Mouse (Mus musculus) spleen, adult 12 weeks (tissue): ENCODE data around the gene Nmrk2.
"Not testable (repeated sequence)": the region's sequence is repeated elsewhere in the genome, so short reads cannot be mapped to it uniquely, and the experiment has no call there.

Experiments
- DNase-seq: peaks from one replicate; pipeline ENCODE4 v3.0.0; 2022; ENCODE audit warnings: low spot score

Gene Nmrk2

DNA sequence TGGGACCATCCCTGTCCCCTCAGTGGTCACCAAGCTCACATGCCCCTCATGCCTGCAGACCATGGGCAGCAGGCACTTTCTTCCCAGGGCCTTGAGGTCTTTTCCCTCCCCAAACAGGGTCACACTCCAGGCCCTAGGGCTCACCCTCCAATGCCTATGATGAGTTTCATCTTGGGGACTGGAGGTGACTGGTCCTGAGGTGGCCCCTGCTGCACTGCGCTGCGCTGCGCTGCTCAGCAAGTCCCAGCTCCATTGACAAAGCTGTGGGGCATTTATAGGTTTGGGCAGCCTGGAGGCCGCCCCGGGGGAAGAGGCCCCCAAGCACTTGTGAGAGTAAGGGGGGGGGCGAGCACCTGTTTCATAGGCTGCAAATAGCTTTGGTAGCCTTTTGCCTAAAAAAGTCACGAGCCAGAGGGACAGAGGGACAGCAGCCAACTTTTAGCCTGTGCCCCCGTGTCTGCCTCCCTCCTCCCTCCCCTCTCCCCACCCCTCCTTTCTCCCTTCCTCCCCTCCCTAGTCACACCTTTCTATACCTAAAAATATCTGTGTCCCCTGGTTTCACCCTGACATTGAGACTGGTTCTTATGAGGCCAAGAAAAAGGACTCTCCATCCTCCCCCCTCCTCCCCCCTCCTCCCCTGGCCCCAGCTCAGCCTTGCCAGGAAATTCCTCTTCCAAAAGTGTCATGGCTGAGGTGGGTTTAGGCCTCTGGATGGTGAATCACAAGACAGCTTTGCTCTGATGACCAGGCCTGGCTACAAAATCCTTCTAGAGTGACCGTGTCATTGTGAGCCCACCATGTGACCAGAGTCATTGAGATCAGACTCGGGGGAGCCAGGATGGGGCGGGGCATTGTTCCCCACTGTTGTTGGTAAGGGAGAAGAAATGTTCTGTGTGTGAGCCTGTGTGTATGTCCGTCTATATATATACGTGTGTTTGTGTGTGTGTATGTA is at the start of gene Nmrk2:
Gene Nmrk2 (minus strand): TSS at position 245 of the 952 bp plus-strand sequence.
- no peak for DNase-seq

DNA sequence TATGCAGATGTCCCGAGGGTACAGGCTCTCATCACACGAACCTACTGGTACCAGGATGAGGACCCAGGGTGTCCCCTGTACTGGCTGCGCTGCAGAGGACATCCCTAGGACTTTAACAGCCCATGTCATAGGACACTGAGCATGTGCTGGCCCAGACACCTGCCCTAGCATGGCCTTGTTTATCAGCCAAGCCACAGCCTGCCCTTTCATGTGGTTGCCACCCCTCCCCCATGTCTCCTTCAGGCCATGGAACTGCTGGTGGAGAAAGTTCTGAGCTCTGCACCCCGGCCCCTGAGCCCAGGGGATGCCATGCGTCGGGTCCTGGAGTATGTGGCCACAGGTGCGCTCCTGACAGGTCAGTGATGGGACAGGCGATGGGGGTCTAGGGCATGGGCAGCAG is 47.6 kb upstream of the Nmrk2 start:
- DNase-seq: no peak

DNA sequence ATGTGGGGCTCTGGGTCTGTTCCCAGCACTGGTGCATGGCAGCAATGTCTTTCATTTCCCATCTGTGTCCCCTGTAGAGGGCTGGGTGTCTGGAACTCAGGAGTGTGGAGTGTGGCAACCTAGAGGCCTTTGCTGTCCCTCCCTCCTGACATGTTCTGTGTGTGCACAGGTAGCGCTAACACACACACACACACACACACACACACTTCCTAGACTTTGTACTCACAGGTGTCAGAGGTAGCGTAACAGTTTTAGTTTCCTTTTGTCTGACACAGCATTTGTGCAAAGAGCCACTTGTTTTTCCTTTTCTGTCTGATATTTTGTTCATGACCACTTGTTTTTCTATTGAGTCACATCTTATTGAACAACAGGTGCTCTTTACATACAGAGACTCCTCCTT is 46.0 kb upstream of the Nmrk2 start:
- DNase-seq: no peak

DNA sequence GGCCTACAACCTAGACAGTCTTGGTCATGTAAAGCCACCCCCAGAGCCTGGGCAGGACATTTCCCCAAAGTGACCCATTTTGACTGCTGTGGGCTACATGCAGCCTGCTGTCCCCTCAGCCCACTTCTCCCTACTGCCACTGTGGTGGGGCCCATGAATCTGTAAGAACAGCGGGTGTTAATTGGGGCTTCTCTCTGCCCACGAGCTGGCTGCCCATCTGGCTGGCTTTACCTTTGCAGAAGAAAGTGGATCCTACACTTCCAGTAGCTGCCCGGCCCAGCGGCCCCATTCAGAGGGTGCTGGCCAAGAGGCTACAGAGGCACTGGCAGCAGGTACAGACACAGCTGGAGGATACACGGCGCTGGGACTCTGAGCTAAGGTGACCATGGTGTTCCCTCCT is 43.3 kb upstream of the Nmrk2 start:
- no peak for DNase-seq

DNA sequence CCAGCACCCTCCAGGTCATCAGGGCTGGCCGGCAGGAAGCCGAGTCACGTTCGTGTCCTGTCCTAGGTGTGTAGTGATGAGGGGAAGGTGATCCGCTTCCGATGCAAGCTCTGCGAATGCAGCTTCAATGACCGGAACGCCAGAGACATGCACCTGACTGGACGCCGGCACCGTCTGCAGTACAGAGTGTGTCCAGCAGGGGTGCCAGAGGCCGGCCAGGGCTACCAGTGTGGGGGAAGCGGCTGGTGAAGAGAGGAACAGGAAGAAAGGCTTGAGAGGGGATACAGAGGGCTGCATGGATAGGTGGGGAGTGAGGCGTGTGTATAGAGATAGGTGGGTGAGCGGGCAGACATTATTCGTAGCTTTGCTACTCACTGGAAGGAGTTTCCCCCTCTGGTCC is 42.7 kb upstream of the Nmrk2 start:
- peak; percentile 70 for DNase-seq

DNA sequence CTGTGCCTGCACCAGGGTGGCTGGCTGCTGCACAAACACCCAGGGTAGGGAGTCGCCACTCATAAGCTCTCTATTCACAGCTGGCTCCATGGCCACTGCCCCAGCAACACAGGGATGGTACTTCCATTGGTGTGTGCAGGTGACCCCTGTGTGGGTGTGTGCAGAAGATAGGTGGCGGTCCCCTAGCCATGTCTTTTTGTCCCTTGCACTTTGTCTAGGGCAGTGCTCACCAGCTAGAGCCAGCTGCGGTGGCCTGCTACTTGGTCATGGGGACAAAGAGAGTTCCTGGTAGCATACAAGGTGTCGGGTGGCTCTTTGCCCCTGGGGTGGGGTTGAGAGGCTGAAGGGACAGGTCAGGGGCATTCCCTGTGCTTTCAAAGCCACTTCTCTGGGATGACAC is 42.3 kb upstream of the Nmrk2 start:
- no peak for DNase-seq

DNA sequence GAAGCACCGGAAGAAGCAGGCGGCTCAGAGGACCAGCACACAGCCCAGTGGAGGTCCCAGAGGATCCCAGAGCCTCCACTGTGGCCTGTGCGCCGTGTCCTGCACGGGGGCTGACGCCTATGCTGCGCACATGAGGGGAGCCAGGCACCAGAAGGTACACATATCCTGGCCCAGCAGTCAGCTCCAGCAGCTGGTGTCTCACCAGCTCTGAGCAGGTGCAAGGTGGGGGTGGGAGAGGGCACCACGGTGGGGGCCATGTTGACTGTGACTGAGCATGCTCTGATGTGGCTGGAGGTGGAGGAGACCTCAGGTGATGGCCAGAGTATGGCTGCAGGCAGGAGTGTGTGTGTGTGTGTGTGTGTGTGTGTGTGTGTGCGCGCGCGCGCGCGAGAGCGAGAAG is 40.2 kb upstream of the Nmrk2 start:
- DNase-seq: no peak

DNA sequence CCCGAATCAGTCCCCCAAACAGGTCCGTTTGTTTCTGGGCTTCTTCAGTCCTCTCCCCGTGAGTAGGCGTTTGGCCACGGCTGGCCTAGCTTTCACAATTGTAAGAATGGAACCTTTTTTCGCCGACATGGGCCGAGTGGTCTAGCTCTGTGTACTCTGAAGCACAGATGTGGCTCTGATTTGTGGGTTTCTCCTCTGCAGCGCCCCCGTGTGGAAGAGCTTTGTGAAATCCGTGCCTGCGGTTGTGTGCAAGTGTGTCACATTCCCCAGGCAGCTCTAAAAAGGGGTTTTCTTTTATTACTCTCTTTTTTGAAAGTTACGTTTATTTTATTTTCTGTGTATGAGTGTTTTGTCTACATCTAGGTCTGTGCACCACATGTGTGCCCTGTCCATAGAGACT is 39.0 kb upstream of the Nmrk2 start:
- DNase-seq: no peak

DNA sequence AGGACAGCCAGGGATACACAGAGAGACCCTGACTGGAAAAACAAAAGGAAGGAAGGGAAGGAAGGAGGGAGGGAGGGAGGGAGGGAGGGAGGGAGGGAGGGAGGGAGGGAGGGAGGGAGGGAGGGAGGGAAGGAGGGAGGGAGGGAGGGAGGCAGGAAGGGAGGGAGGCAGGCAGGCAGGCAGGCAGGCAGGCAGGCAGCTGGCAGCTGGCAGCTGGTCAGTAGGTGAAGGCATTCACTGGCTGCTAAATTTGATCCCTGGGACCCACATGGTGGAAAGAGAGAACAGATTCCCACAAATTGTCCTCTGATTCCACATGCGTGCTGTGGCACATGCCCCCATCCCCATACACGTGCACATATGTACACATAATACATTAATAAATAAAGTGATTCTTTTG is 36.8 kb upstream of the Nmrk2 start:
- no peak for DNase-seq

DNA sequence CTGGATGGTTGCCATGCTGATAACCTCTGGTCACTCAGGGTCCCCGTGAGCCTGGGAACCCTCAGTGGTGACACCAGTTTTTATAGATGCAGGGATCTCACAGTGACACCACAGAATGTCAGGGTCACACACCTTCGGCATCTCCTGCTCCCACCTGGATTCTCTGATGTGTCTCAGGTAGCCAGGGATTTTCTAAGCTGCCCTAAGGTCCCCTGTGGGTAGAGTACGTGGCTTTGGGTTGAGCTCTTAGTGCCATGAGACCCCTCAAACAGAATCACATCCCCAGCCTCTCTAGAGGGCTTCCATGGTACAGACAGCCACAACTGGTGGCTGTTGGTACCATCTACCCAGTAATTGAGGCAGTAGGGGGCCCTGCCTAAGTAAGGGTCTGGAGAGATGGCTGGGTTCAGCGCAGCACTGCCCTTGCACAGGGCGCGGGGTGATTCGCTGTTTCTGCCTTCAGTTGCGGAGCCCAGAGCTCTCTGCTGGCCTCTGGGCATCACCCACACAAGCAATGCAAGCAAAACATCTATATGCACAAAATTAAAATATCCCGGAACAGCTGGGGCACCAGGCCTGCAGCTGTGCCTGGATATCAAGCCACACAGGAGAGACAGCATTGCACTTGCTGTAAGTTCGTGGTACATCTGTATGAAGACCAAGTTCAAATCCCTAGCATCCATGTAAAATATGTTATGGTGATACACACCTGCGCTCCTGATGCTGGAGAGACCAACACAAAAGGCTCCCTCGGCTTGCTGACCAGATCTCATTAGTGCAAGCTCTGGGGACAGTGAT is 34.8 kb upstream of the Nmrk2 start:
- DNase-seq: no peak

DNA sequence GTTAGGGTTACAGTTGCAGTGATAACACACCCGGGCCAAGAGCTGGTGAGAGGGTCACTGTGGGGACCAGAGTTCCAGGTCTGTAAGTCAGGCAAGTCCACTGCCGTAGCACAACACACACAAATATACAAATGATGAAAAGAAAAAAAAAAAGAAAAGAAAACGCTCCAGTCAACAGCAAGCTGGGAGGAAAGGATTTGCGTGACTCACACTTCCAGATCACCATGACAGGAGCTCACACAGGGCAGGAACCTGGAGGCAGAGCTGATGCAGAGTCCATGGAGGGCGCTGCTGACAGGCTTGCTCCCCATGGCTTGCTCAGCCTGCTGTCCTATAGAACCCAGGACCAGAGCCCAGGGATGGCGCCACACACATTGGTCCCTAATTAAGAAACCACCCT is 32.4 kb upstream of the Nmrk2 start:
- no peak for DNase-seq

DNA sequence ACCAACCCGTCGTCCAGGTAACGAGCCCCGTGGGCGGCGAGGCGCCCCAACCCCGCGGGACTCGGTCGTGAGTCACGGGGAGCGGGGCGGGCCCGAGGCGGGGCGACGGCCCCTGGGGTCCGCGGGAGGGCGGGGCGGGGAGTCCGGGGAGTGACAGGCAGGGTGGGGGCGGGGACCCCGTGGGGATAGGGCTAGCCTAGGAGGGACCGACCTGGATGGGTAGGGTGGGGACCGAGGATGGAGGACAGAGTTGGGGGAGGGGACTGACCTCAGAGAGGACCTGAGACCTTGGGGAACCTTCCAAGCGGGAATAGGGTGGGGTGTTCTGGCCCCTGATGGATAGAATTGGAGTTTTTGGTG is 31.4 kb upstream of the Nmrk2 start:
- DNase-seq: no peak

DNA sequence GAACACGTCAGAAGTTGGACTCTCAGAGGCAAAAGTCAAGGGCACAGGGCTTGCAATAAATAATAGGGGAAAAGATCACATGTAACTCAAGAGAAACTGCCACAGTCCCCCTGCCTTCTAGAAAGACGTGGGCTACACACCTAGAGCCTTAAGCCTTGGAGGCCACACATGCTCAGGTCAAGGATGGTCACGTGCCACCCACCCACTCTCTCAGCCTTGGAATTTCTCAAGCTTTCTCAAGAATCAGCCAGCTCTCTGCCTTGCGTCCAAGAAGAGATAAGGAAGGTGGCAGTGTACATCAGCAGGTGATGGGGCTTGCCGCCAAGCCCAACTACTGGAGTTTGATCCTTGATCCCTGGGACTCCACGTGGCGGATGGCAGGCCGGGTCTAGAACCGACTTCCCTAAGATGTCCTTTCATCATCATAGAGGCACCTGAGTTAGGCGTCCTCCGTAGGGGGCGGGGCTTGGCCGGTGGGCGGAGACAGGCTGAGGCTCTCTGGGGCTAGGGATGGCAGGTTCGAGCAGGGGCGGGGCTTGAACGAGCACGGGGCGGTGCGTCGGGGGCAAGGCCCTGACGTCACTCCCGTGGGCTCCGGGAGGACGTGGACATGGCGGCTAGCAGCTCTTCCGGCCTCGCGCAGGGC is 30.9 kb upstream of the Nmrk2 start, which contains the start of gene Zfr2:
Gene Zfr2 (plus strand): TSS at position 576 of the 646 bp plus-strand sequence.
- DNase-seq: peak; percentile 77

DNA sequence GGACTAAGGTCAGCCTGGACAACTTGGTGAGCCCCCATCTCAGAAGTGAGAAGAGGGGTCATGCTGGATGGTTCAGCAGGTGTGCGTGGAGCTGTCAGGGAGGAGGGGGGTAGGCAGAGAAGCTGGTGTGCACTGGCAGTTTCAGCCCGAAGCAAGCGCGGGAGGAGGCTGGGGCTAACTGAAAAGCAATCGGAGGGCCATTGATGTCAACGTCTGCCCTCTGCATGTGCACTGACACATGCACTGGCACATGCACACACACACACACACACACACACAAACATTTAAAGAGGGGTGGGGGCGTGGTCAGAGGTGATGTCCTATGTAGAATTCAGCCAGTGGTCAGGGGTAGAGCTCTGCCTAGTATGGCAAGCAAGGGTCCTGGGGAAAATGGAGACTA is 29.6 kb upstream of the Nmrk2 start:
- no peak for DNase-seq

DNA sequence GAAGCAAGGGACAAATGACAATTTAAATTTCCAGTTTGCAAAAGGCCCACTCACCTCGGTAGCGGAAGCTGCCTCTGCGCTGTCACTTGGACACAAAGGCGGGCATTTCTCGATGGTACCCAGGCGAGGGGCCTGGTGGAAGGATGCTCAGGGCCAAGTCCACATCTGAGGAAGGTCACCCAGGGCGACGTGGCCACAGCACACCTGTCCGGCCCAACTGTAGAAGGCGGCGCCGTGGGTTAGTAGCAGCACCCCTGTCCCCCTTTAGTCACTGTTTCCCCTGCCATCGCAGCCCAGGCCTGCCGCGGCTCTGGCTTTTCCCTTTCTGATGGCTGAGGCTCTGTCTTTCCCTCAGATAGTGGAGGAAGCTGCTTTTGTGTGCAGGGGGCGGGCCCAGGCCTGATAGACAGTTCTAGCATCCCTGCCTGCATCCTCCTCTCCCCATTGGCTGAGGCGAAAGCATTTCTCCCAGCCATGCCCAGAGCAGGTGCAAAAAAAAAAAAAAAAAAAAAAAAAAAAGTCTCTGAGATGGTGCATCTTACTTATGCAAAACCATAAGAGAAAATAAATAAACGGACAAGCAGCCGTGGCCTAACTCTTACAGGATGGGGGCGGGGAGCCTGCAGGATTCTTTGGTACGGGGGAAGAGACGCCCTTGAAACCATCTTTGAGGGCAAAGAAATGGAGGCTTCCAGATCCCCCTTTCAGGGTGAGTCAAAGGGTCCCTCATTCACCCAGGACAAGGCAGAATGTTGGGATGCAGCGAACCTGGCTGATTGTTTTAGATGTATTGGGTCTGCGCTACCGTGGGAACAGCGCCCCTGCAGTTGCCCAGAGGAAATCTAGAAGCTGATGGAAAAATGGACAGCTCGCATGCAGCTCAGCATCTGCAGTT is 28.8 kb upstream of the Nmrk2 start, which contains the start of gene Atcay:
Gene Atcay (minus strand): TSS at position 396 of the 895 bp plus-strand sequence.
- no peak for DNase-seq

DNA sequence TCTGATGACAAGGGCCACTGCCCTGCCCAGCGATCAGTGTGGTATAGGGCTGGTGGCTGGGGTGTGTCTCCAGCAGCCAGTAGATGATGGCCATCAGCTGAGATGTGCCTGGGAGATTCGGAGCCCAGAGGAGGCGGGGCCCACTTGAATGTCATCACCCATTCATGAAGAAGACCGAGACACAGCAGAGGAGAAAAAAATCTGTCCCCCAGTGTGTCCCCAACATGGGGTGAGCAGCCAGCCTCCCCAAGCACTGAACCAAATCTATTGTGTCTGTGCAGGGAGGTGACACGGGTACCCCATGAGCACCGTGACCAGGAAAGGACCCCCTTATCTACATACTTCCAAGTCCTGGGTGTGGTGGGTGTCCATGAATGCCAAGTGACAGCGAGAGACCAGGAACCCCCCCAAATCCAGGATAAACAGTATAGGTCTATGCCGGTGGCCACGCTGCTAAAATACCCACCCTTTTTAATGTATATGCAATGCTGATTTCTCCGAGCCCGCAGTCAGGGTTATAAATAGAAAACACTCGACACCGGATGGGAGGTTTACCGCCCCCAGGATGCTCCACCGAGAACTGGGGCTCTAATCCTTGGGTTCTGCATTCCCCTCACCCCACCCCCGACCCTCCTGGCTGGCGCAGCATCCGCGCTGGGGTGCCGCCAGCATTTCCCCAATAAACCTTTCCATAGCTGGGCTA is 28.0 kb upstream of the Nmrk2 start:
- no peak for DNase-seq

DNA sequence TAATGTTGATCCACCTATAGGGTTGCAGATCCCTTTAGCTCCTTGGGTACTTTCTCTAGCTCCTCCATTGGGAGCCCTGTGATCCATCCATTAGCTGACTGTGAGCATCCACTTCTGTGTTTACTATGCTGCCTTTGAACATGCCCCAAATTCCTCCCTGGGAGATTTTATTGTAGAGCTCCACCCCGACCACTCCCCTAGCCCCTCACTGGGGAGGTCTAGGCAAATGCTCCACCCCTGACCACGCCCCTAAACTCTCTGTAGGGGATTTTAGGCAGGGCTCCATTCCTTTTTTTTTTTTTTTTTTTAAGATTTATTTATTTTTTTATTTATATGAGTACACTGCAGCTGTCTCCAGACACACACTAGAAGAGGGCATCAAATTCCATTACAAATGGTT is 21.9 kb upstream of the Nmrk2 start:
- not testable (repeated sequence) for DNase-seq

DNA sequence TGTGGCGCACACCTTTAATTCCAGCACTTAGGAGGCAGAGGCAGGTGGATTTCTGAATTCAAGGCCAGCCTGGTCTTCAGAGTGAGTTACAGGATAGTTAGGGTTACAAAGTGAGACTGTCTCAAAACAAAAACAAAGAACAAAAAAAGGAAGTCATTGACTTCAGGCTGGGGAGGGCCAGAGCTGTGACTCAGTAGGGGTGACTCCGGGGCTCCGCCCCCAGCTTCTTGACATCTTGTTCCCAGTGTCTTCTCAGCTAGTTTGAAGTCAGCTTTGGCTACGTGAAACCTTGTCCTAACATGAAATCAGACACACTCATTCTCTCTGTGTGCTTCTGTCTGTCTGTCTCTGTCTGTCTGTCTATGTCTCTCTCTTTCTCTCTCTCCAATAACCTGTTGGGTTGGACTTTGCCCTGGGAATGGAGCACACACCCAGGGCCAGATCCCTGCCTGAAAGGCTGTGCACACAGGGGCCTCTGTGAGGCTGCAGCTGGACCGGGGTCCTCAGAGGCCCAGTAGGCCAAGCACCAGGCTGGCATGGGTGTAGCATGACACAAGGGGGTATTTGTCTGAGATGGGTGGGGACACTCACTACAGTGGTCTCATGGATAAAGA is 19.7 kb upstream of the Nmrk2 start:
- DNase-seq: no peak

DNA sequence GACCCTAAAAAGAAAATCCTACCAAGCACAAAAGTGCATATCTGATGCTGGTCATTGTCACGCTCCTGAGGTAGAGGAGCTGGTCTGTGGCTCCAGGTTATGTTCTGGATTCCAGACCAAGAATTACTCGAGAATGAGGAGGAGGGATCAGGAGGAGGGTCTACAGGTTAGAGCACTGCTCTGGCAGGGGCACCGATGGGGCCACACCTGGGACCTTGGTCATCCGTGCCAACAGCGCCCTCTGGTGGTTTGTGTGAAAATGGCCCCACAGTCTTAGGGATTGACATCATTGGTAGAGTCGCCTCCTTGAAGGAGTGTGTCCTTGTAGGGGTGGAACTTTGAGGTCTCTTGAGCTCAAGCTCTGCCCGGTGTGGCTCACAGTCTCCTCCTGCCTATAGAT is 16.1 kb upstream of the Nmrk2 start:
- peak; percentile 56 for DNase-seq

DNA sequence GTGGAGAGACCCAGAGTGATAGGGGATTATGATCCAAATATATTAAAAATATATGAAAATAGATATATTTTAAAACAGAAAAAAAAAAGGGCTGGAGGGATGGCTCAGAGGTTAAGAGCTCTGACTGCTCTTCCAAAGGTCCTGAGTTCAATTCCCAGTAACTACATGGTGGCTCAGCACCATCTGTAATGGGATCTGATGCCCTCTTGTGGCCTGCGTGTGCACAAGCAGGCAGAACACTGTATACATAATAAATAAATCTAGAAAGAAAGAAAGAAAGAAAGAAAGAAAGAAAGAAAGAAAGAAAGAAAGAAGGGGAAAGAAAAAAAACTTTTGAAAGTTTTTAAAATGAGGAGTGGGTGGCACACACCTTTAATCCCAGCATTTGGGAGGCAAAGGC is 15.4 kb upstream of the Nmrk2 start:
- DNase-seq: not testable (repeated sequence)
